Mouse (Mus musculus): ENCODE measurements around the gene Efcab5.

GRCm38 (mm10) chr11:77216761-77217130, 28.0 kb upstream of the Efcab5 start:
- TF ChIP-seq CTCF (IDR thresholded peaks at IDR 0.05; ENCODE audit: borderline replicate concordance, control insufficient read depth, extremely low read depth, insufficient read depth, low read length, poor library complexity) = no peak
- TF ChIP-seq POLR2A (IDR thresholded peaks at IDR 0.05; ENCODE audit: control insufficient read depth, extremely low read depth, insufficient read depth, low read length, poor library complexity) = no peak
